Mouse (Mus musculus) gastrocnemius, postnatal 4 days (tissue): Measurements from ENCODE around the gene Prr7. TPM values are rescaled to one million over a fixed set of nuclear protein-coding genes. Genes with fewer than 3 reads are reported as not detected.

ENCODE experiments used
- DNase-seq, 2 experiments: peaks; one replicate each; pipeline ENCODE4 v3.0.0; 2021 to 2022; ENCODE audit warnings: low spot score in 2 of 2, mixed read lengths in 2 of 2
- total RNA-seq, 2 experiments: library from RNA; stranded (reverse); gene quantifications; 2 replicates each; pipeline ENCODE4 v1.2.3; 2021

Prr7 gene
- total RNA-seq, 2 experiments from 2014 or later, result 4.3 to 4.7 TPM

- DNase-seq, result no peak
These were observed 15.9 kb upstream of the Prr7 start for GRCm38 (mm10) chr13:55448131-55448530.

DNA sequence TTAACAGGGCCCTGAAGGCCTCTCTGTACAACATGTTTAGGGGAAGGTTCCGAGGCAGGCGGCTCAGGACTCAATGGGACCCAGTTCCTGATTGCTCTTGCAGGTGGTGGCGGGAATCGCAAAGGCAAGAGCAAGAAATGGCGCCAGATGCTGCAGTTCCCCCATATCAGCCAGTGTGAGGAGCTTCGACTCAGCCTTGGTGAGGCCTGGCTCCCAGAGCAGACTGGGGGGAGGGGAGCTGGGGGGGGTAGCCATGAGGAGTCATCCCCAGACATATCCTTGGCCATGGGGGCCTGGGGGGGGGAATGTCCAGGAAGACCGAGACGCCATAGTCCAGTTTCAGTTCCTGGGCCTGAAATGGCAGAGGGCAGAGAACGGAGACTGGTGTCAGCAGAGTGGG is 14.9 kb upstream of the Prr7 start:
- no peak for DNase-seq

DNA sequence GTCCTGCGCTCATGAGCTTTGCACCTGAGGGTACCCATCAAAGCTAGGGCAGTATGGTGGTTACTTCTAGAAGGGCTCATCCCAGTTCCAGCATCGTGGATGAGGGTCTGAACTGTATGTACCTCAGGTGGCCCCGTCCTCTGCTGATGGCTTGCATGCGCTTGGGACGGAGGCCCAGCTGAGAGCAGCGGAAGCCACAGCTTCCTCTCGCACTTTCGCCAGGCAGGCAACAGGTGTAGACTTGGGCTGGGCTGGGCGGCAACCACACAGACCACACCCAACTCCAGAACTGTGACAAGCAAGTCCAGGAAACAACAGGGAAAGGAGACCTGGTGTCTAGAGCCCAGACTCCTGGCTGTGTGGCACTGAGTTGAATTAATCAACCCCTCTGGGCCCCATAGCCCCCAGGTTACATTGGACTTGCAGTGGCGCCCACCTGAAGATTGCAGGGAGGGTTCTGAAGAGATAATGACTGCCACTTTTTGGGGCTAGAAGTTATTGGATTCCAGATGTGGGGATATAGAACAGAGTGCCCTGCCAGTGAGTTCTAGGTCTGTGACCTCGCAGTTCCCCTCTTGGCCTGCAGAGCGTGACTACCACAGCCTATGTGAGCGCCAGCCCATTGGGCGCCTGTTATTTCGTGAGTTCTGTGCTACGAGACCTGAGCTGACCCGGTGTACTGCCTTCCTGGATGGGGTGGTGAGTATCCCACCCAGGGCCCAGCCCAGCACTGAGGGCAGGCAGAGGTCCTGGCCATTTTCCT is 14.2 kb upstream of the Prr7 start:
- no peak for DNase-seq

- DNase-seq, result peak in 1 of 2 experiments; percentile 70
These were observed 13.5 kb upstream of the Prr7 start for GRCm38 (mm10) chr13:55450511-55450980.

DNA sequence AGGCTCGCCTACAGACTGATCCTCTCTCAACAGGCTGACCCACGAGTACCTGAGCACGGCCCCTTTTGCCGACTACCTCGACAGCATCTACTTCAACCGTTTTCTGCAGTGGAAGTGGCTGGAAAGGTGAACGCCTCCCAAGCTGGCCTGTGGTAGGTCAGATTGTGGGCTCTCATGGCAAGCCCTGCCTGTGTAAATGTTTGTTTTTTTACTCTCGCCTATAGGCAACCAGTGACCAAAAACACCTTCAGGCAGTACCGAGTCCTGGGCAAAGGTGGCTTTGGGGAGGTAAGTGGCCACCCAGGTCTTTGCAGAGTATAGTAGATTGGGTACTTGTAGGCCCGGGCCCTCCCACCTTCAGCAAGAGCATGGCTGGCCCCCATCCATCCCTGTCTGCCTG is 12.8 kb upstream of the Prr7 start:
- DNase-seq, result no peak

GRCm38 (mm10) chr13:55451785-55452549 is 12.1 kb upstream of the Prr7 start:
- DNase-seq, result no peak

DNA sequence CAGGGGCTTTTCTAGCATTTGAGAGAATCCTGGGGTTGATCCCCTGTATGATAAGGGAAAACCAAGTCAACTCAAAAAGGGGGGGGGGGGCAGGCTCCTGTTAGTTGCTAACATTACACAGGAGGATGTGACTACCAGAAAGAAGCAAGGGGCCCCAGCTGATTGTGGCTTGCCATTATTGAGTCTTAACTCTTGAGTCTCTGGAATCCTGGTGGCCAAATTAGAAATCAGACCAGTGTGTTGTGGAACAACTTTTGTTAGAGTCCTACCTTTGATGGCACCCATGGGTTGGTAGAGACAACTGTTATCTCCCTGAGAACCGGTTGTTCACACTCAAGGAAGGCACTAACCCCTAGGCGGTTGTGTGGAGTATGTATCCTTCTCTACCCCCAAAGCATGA is 1.1 kb upstream of the Prr7 start:
- no peak for DNase-seq

GRCm38 (mm10) chr13:55463399-55464026 is 554 bp upstream of the Prr7 start:
- no peak for DNase-seq

- no peak for DNase-seq
These were observed 1.1 kb downstream of the Prr7 start for GRCm38 (mm10) chr13:55465184-55465583.

- no peak for DNase-seq
These were observed 1.9 kb downstream of the Prr7 start for GRCm38 (mm10) chr13:55465830-55466440.

DNA sequence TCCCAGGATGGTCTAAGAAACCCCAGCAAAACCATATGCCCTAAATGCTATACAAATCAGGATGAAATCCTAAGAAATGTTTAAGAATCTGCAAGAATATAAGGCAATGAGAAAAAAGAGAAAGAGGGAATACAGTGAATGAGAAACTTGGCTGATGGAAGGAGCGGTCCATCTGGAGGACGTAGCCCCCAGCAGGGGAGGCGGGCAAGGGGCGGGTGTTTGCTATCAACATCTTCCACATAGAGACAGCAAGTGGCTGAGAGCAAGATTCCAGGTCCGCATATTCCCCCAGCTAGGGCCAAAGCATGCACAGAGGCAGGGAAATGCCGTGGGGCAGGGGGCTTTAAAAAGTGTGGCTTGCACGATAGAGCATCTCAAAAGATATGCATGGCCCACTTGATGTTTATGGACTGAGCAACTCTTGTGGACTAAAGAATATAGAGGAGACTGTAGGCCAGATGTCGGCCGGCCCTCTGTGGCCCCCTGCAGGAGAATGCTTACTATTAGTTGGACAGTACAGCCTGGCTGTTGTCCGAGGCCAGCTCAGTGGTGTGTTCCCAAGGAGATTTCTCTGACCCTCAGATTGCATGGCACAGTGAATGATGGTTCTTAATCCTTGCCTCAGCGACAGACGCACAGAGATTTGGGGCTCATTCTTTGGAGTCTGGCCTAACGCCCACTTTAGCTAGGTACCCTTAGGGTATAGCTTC is 4.9 kb downstream of the Prr7 start:
- peak in 1 of 2 experiments; percentile 67 for DNase-seq

- DNase-seq, result no peak
These were observed 6.3 kb downstream of the Prr7 start for GRCm38 (mm10) chr13:55470372-55470771.

GRCm38 (mm10) chr13:55471156-55471818 is 7.2 kb downstream of the Prr7 start:
- peak; percentile 84 to 86 for DNase-seq

GRCm38 (mm10) chr13:55471819-55472131 is 7.7 kb downstream of the Prr7 start:
- DNase-seq, result no peak

DNA sequence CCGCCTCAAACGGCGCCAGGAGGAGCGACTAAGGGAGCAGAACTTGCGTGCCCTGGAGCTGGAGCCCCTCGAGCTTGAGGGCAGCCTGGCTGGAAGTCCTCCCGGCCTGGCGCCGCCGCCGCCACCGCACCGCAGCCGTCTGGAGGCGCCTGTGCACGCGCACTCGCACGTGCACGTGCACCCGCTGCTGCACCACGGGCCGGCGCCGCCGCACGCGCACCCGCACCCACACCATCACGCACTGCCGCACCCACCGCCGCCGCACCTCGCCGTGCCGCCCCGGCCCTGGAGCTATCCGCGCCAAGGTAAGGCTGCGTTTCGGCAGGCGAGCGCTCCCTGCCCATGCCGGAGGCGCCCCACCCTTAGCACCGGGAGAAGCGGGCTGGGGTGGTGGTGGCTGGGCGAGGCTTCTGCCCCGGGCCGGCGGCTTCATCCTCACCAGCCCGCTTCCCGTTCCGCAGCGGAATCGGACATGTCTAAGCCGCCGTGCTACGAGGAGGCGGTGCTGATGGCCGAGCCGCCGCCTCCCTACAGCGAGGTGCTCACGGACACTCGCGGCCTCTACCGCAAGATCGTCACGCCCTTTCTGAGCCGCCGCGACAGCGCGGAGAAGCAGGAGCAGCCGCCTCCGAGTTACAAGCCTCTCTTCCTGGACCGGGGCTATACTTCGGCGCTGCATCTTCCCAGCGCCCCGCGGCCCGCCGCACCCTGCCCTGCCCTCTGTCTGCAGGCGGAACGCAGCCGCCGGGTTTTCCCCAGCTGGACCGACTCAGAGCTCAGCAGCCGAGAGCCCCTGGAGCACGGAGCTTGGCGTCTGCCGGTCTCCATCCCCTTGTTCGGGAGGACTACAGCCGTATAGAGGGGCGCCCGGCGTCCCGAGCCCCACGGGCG is 8.3 kb downstream of the Prr7 start:
- DNase-seq, result peak in 1 of 2 experiments; percentile 63

DNA sequence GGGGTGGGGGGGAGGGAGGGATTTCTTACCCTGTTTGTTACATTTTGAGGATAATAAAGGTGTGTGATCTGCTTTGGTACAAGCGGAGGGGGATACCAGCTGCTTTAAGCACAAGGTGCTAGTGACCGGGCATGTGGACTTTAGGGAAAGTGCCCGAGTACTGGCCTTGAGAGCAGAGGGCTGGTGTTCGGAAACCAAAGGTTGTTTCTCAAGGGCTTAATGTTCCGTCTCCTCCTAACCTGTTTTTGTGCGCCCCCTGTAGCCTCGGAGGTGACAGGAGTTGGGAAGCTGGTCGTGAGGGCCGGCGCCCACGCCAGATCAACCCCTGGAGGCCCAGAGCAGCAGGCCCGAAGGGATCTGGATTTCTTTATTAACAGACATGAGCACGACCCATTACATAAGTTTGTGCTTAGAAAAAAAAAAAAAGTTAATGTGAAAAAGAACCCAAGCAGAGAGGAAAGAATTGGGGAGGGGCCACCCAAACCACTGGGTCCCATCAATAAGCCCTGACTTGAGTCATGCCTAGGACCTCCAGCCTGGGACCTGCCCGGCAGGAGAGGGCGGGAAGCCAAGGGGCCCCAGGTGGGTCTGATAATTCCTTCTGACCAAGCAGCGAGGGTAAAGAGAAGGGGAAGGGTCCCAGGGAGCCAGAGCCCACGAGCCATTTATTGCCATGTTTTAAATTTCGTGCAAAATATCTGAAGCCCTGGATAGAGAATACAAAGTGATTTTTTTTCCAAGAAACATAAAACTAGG is 9.2 kb downstream of the Prr7 start:
- DNase-seq, result no peak

DNA sequence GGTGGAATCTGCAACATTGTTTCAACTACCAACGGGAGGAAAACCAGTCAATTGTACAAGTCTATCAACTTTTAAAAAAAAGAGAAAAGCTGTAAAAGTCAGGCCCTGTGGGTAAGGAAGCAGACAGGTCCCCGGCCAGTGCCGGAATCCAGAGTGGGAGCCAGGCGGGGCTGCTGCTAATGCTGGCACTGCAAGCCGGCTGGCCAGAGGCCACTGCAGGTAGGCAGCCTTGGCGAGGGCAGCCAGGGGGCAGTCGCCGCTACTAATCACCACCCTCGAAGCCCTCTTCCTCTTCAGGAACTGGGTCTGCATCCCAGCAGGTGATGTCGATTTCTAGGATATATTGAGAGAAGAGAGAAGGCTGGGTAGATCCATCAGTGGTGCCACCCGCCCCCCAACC is 9.9 kb downstream of the Prr7 start:
- DNase-seq, result no peak

- DNase-seq, result no peak
These were observed 10.6 kb downstream of the Prr7 start for GRCm38 (mm10) chr13:55474621-55475069.

DNA sequence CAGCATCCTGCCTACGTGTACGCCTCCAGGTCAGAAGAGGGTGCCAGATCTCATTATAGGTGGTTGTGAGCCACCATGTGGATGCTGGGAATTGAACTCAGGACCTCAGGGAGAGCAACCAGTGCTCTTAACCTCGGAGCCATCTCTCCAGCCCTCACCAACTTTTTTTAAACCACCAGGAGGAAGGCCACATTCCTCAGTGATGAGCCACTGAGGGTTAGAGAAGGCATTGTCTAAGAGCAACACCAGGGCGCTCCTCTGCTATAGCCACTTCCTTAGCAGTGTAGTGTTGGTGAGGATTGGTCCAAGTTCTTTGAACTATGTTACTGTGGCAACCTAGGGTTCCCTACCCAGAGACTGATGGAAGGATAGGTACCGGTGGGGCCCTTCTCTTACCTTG is 11.7 kb downstream of the Prr7 start:
- no peak for DNase-seq
